In the genomic region with DNA sequence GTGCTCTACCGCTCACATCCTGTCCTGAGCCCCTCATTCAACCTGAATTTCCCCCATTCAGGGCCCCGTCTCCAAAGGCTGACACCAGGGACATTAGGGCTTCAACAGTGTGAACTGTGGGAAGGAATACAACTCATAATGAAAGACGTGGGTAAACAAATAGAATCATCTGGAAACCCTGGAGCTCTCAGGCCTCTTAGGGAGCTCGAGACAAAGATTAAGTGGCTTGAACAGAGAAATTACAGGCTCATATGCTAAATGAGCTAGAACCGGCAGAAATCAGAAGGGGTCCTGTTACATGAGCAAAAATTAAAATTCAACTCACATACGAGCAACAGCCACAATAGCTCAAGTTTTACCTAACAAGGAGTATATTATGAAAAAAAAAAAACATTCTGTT, we compare ENCODE assay signal across 18 mouse cellular contexts. TPM values are rescaled to one million over a fixed set of nuclear protein-coding genes. Genes with fewer than 3 reads are reported as not detected.
DNase-seq lines count a peak whose midpoint lies in the region; ATAC-seq lines count a peak whose summit lies in the region.
"Had no signal": no experiment of that assay in that cellular context is flagged by ENCODE, and none has a peak within 500 bp of the region (broad histone marks: within the 10 kb centered on the region; RNA-seq: fewer than 3 reads in every experiment).

No protein-coding gene starts in this region.

- no peak overlapping the region for H3K9ac ChIP-seq in forebrain, embryonic 16.5 days (replicated peaks; ENCODE audit: low read depth, low read length)
- H3K9ac ChIP-seq in forebrain, embryonic 14.5 days (ENCODE audit: low read length), result no peak overlapping the region
- no peak overlapping the region for H3K9ac ChIP-seq in hindbrain, embryonic 15.5 days
- no peak overlapping the region for H3K9ac ChIP-seq in midbrain, embryonic 15.5 days
- H3K9ac ChIP-seq: embryonic facial prominence, embryonic 13.5 days had no signal

- no peak overlapping the region for H3K4me3 ChIP-seq in forebrain, embryonic 10.5 days
- H3K4me3 ChIP-seq in forebrain, embryonic 16.5 days (replicated peaks; ENCODE audit: low read length), result no peak overlapping the region
- no peak overlapping the region for H3K4me3 ChIP-seq in forebrain, embryonic 14.5 days (ENCODE audit: low read depth, low read length)
- H3K4me3 ChIP-seq in hindbrain, embryonic 15.5 days, result no peak overlapping the region
- no peak overlapping the region for H3K4me3 ChIP-seq in midbrain, embryonic 15.5 days
- H3K4me3 ChIP-seq: embryonic facial prominence, embryonic 13.5 days had no signal

- H3K27me3 ChIP-seq in forebrain, embryonic 10.5 days (ENCODE audit: poor library complexity, severe bottlenecking), result no peaks in the 10 kb centered on the region
- no peaks in the 10 kb centered on the region for H3K27me3 ChIP-seq in forebrain, embryonic 16.5 days (replicated peaks; ENCODE audit: control insufficient read depth, insufficient read depth, low read length)
- H3K27me3 ChIP-seq in forebrain, embryonic 14.5 days (replicated peaks; ENCODE audit: control insufficient read depth, insufficient read depth, low read length), result no peaks in the 10 kb centered on the region
- no peaks in the 10 kb centered on the region for H3K27me3 ChIP-seq in hindbrain, embryonic 15.5 days
- H3K27me3 ChIP-seq in midbrain, embryonic 15.5 days (replicated peaks), result no peaks in the 10 kb centered on the region
- H3K27me3 ChIP-seq: embryonic facial prominence, embryonic 13.5 days had no signal

- no peak for ATAC-seq in forebrain, embryonic 16.5 days
- ATAC-seq in forebrain, embryonic 14.5 days, result 0 out of 2 replicates have a peak, but pooled peaks have one; percentile 20
- ATAC-seq in hindbrain, embryonic 15.5 days (ENCODE audit: low FRiP score, low read depth), result no peak
- ATAC-seq in midbrain, embryonic 15.5 days (replicated peaks), result no peak
- no peak for ATAC-seq in CD4-positive, CD25-positive, alpha-beta regulatory T cell, adult 4 months

- no peak overlapping the region for H3K4me2 ChIP-seq in forebrain, embryonic 16.5 days (ENCODE audit: low read length)
- no peak overlapping the region for H3K4me2 ChIP-seq in forebrain, embryonic 14.5 days (ENCODE audit: low read length)
- no peak overlapping the region for H3K4me2 ChIP-seq in hindbrain, embryonic 15.5 days
- H3K4me2 ChIP-seq in midbrain, embryonic 15.5 days, result no peak overlapping the region
- H3K4me2 ChIP-seq: embryonic facial prominence, embryonic 13.5 days had no signal

- WGBS in forebrain, embryonic 10.5 days, result 48% methylated on average over 6 of the region's 6 CpGs
- WGBS in forebrain, embryonic 16.5 days, result 8% methylated on average over 6 of the region's 6 CpGs
- WGBS in forebrain, embryonic 14.5 days, result 7% methylated on average over 6 of the region's 6 CpGs
- 14% methylated on average over 6 of the region's 6 CpGs for WGBS in hindbrain, embryonic 15.5 days
- WGBS in midbrain, embryonic 15.5 days, result 20% methylated on average over 6 of the region's 6 CpGs

- intact Hi-C loops in left cerebral cortex, postnatal 10 days (cut with DNase I), result no loop called here

- peaks cover 21% of the 10 kb centered on the region for H3K4me1 ChIP-seq in forebrain, embryonic 10.5 days
- peaks cover 7% of the 10 kb centered on the region for H3K4me1 ChIP-seq in forebrain, embryonic 16.5 days (replicated peaks; ENCODE audit: control insufficient read depth, insufficient read depth, low read length)
- H3K4me1 ChIP-seq in forebrain, embryonic 14.5 days (ENCODE audit: control insufficient read depth, insufficient read depth, low read length), result peaks cover 12% of the 10 kb centered on the region
- H3K4me1 ChIP-seq in hindbrain, embryonic 15.5 days (replicated peaks), result peaks cover 18% of the 10 kb centered on the region
- H3K4me1 ChIP-seq in midbrain, embryonic 15.5 days, result peaks cover 16% of the 10 kb centered on the region

- H3K9me3 ChIP-seq in forebrain, embryonic 10.5 days, result no peaks in the 10 kb centered on the region
- H3K9me3 ChIP-seq in forebrain, embryonic 16.5 days (ENCODE audit: control insufficient read depth, low read length), result no peaks in the 10 kb centered on the region
- no peaks in the 10 kb centered on the region for H3K9me3 ChIP-seq in forebrain, embryonic 14.5 days (replicated peaks; ENCODE audit: control insufficient read depth, low read length)
- no peaks in the 10 kb centered on the region for H3K9me3 ChIP-seq in hindbrain, embryonic 15.5 days
- H3K9me3 ChIP-seq in midbrain, embryonic 15.5 days, result no peaks in the 10 kb centered on the region
- H3K9me3 ChIP-seq: embryonic facial prominence, embryonic 13.5 days had no signal

- DNase-seq in forebrain, embryonic 10.5 days (ENCODE audit: extremely low spot score, low spot score), result no peak
- DNase-seq in forebrain, embryonic 14.5 days (ENCODE audit: low spot score), result peak; percentile 62
- DNase-seq in left cerebral cortex, postnatal 10 days (ENCODE audit: extremely low spot score in 1 of 2, low spot score in 2 of 2), result no peak
- no peak for DNase-seq in layer of hippocampus, postnatal 36 days
- DNase-seq: adrenal gland, adult 8-10 months; cerebellum, adult 18-20 months; heart, adult 11 months; kidney, adult 11 months; kidney, postnatal 14 days; lung, postnatal 14 days; thymus, postnatal 25 days had no signal

- H3K27ac ChIP-seq in forebrain, embryonic 10.5 days, result peak overlapping the region; percentile 73
- H3K27ac ChIP-seq in forebrain, embryonic 16.5 days (ENCODE audit: low read length), result no peak overlapping the region
- 0 out of 2 replicates have a peak overlapping the region, but pooled peaks have one; percentile 15 for H3K27ac ChIP-seq in forebrain, embryonic 14.5 days (ENCODE audit: low read depth, low read length)
- peak overlapping the region; percentile 59 for H3K27ac ChIP-seq in hindbrain, embryonic 15.5 days (replicated peaks)
- peak overlapping the region; percentile 53; the same call in 1 of the 2 replicates for H3K27ac ChIP-seq in midbrain, embryonic 15.5 days
- H3K27ac ChIP-seq: embryonic facial prominence, embryonic 13.5 days had no signal

- H3K36me3 ChIP-seq in forebrain, embryonic 10.5 days (replicated peaks), result no peaks in the 10 kb centered on the region
- no peaks in the 10 kb centered on the region for H3K36me3 ChIP-seq in forebrain, embryonic 16.5 days (ENCODE audit: control insufficient read depth, insufficient read depth)
- no peaks in the 10 kb centered on the region for H3K36me3 ChIP-seq in forebrain, embryonic 14.5 days (ENCODE audit: control insufficient read depth, insufficient read depth, low read length)
- no peaks in the 10 kb centered on the region for H3K36me3 ChIP-seq in hindbrain, embryonic 15.5 days
- H3K36me3 ChIP-seq in midbrain, embryonic 15.5 days (replicated peaks), result no peaks in the 10 kb centered on the region
- H3K36me3 ChIP-seq: embryonic facial prominence, embryonic 13.5 days had no signal

RNA-seq across cellular contexts. Expression of gene Myo1e, which starts 32.3 kb away (rescaled TPM):
- polyA plus RNA-seq in forebrain, embryonic 10.5 days (2016; fragmentation: Nextera tagmentation; extraction: Ambion mirVana), result 11.4 and 12.5 TPM in 2 replicates
- 5.8 and 7.2 TPM in 2 replicates for polyA plus RNA-seq in forebrain, embryonic 16.5 days (2015; fragmentation: Nextera tagmentation; extraction: Ambion mirVana)
- 4.1 and 6.0 TPM in 2 replicates for polyA plus RNA-seq in forebrain, embryonic 14.5 days (2014; fragmentation: Nextera tagmentation; extraction: Ambion mirVana)
- polyA plus RNA-seq in hindbrain, embryonic 15.5 days (2015; fragmentation: Nextera tagmentation; extraction: Ambion mirVana), result 9.0 and 9.1 TPM in 2 replicates
- polyA plus RNA-seq in midbrain, embryonic 15.5 days (2015; fragmentation: Nextera tagmentation; extraction: Ambion mirVana), result 5.3 and 6.1 TPM in 2 replicates
- 10 to 100 TPM; 32.1 to 54.1 TPM for polyA plus RNA-seq in CD4-positive, CD25-positive, alpha-beta regulatory T cell, adult 4 months (2017; shearing (Covaris generic))
- total RNA-seq in left cerebral cortex, postnatal 10 days (2021), result 1 to 10 TPM; 7.6 to 9.9 TPM
- total RNA-seq in layer of hippocampus, postnatal 36 days (2021), result 1 to 10 TPM; 8.0 to 8.1 TPM

RNA-seq across cellular contexts. Expression of gene Fam81a, which starts 32.5 kb away (rescaled TPM):
- 3.5 and 3.8 TPM in 2 replicates for polyA plus RNA-seq in forebrain, embryonic 10.5 days (2016; fragmentation: Nextera tagmentation; extraction: Ambion mirVana)
- 12.4 and 14.4 TPM in 2 replicates for polyA plus RNA-seq in forebrain, embryonic 16.5 days (2015; fragmentation: Nextera tagmentation; extraction: Ambion mirVana)
- 5.6 and 8.4 TPM in 2 replicates for polyA plus RNA-seq in forebrain, embryonic 14.5 days (2014; fragmentation: Nextera tagmentation; extraction: Ambion mirVana)
- 11.5 and 13.3 TPM in 2 replicates for polyA plus RNA-seq in hindbrain, embryonic 15.5 days (2015; fragmentation: Nextera tagmentation; extraction: Ambion mirVana)
- 8.2 and 8.4 TPM in 2 replicates for polyA plus RNA-seq in midbrain, embryonic 15.5 days (2015; fragmentation: Nextera tagmentation; extraction: Ambion mirVana)
- polyA plus RNA-seq in CD4-positive, CD25-positive, alpha-beta regulatory T cell, adult 4 months (2017; shearing (Covaris generic)), result 1 to 10 TPM; 1.3 to 1.5 TPM
- 100 to 1,000 TPM; 189 to 191 TPM for total RNA-seq in left cerebral cortex, postnatal 10 days (2021)
- 10 to 100 TPM; 91.2 to 97.8 TPM for total RNA-seq in layer of hippocampus, postnatal 36 days (2021)
- total RNA-seq: common myeloid progenitor, adult 5-6 weeks; hematopoietic stem cell, adult 5-6 weeks had no signal
